Mouse (Mus musculus) forebrain, embryonic 14.5 days (tissue): Measurements from ENCODE around the gene Dglucy. TPM values are rescaled to one million over a fixed set of nuclear protein-coding genes. Genes with fewer than 3 reads are reported as not detected.

Experiments
- ATAC-seq: fragments of 200-750 bp; cut with Nextera tagmentation; 2 replicates; pipeline ENCODE4 v1.8.0; 2017; ENCODE audit warnings: mild to moderate bottlenecking, moderate library complexity
- DNase-seq: peaks from one replicate; pipeline ENCODE4 v3.0.0-alpha.2; 2015; ENCODE audit warnings: low spot score
- H3K27ac ChIP-seq: fragments of 300-500 bp; sonication (generic); 2 replicates; pipeline ENCODE4 v1.5.1; 2014; ENCODE audit warnings: low read depth, mild to moderate bottlenecking, control low read depth, low read length, moderate library complexity
- H3K27me3 ChIP-seq: fragments of 300-500 bp; sonication (generic); replicated peaks from 2 replicates; pipeline ENCODE4 v1.6.1; 2014; ENCODE audit warnings: low read length, control low read depth, mixed read lengths; ENCODE audit not compliant: control insufficient read depth, insufficient read depth
- H3K36me3 ChIP-seq: fragments of 300-500 bp; sonication (generic); 2 replicates; pipeline ENCODE4 v1.6.1; 2014; ENCODE audit warnings: low read length, control low read depth; ENCODE audit not compliant: control insufficient read depth, insufficient read depth
- H3K4me1 ChIP-seq: fragments of 300-500 bp; sonication (generic); 2 replicates; pipeline ENCODE4 v1.6.1; 2014; ENCODE audit warnings: antibody characterized with exemption, low read length, control low read depth; ENCODE audit not compliant: control insufficient read depth, insufficient read depth
- H3K4me2 ChIP-seq: fragments of 300-500 bp; sonication (generic); 2 replicates; pipeline ENCODE4 v1.6.1; 2014; ENCODE audit warnings: mild to moderate bottlenecking, control low read depth, low read length
- H3K4me3 ChIP-seq: fragments of 300-500 bp; sonication (generic); 2 replicates; pipeline ENCODE4 v1.5.1; 2014; ENCODE audit warnings: low read depth, low read length, control low read depth
- H3K9ac ChIP-seq: fragments of 300-500 bp; sonication (generic); 2 replicates; pipeline ENCODE4 v1.6.1; 2014; ENCODE audit warnings: mild to moderate bottlenecking, low read length, control low read depth, moderate library complexity
- H3K9me3 ChIP-seq: fragments of 300-500 bp; sonication (generic); replicated peaks from 2 replicates; pipeline ENCODE4 v1.6.1; 2016; ENCODE audit warnings: low read length, control low read depth, mixed read lengths; ENCODE audit not compliant: control insufficient read depth
- WGBS: fragments of 180-500 bp; shearing (Covaris S2); extraction: QIAGEN DNeasy Blood & Tissue Kit; methylation state at CpG from one replicate; pipeline ENCODE4 v1.1.7; 2014; 5-methylcytosine and 5-hydroxymethylcytosine counted together
- polyA plus RNA-seq: library from polyadenylated mRNA; unstranded; fragments of >200 nt; fragmentation: Nextera tagmentation; extraction: Ambion mirVana; gene quantifications from 2 replicates; pipeline ENCODE4 v1.2.1, GENCODE M21; 2014

Gene Dglucy
- polyA plus RNA-seq, 1 experiment from 2014 or later, result 2.7 TPM

DNA sequence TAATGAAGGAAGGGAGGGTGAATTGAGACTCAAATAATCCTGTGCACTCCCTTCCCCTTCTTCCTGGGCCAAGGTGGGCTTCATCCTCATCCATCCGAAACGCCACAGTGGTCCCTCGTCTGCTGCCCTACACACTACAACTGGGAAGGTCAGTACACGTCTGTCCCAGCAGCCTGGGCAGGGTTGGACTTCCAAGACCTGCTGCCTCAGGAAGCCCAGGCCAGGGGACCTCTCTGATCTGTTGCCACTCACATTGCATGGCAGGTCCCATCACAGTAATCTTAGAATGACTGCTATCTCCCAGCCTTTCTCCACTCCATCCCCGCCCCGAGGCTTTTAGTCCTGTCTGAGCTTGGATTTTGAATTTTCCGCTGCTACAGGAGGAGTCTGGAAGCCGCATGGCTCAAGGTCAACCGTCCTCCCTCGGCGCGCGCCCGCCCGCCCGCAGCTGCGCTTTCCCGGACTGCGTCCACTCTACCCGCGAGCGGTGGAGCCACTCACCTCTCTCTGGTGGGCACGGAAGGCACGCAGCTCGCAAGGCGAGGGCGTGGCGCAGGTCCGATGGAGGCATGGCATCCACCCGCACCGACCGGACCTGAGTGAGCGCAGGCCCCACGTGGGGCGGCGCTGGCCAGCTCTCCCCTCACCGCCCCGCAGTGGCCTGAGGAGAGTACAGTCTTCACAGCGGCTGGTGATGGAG lies 128.9 kb downstream of the Dglucy start, which contains the start of gene Gpr68:
TSS of gene Gpr68 (minus strand) at position 601 of the 700 bp plus-strand sequence.
- DNase-seq (peak; percentile 32), ATAC-seq (peak; percentile 64)
- 3% methylated on average over 39 of the region's 39 CpGs for WGBS
- Histone ChIP-seq H3K4me1 (peaks cover 6% of the 10 kb centered on the region), H3K36me3 (peaks cover 21% of the 10 kb centered on the region), H3K9me3 (no peaks in the 10 kb centered on the region), H3K27ac (no peak within 1 kb of the TSS), H3K4me3 (peak within 1 kb of the TSS; percentile 38), H3K4me2 (peak within 1 kb of the TSS; percentile 87), H3K27me3 (no peaks in the 10 kb centered on the region), H3K9ac (peak within 1 kb of the TSS; percentile 61)

GRCm38 (mm10) chr12:100908298-100909034 lies 129.6 kb downstream of the Dglucy start:
- DNase-seq (no peak), ATAC-seq (no peak)
- 23% methylated on average over 9 of the region's 10 CpGs for WGBS
- peak overlapping the region; percentile 87 for H3K4me2 ChIP-seq
- peak overlapping the region; percentile 61 for H3K9ac ChIP-seq
- no peaks in the 10 kb centered on the region for H3K9me3 ChIP-seq
- no peaks in the 10 kb centered on the region for H3K27me3 ChIP-seq
- peak overlapping the region; percentile 38 for H3K4me3 ChIP-seq
- peaks cover 6% of the 10 kb centered on the region for H3K4me1 ChIP-seq
- H3K27ac ChIP-seq, result no peak overlapping the region
- H3K36me3 ChIP-seq, result peaks cover 28% of the 10 kb centered on the region

GRCm38 (mm10) chr12:100909765-100910164 lies 130.9 kb downstream of the Dglucy start:
- Histone ChIP-seq H3K4me1 (peaks cover 6% of the 10 kb centered on the region), H3K4me3 (no peak overlapping the region), H3K36me3 (peaks cover 39% of the 10 kb centered on the region), H3K9me3 (no peaks in the 10 kb centered on the region), H3K9ac (no peak overlapping the region), H3K4me2 (no peak overlapping the region), H3K27me3 (no peaks in the 10 kb centered on the region), H3K27ac (no peak overlapping the region)
- 65% methylated on average over 6 of the region's 6 CpGs for WGBS
- no peak for ATAC-seq
- no peak for DNase-seq

DNA sequence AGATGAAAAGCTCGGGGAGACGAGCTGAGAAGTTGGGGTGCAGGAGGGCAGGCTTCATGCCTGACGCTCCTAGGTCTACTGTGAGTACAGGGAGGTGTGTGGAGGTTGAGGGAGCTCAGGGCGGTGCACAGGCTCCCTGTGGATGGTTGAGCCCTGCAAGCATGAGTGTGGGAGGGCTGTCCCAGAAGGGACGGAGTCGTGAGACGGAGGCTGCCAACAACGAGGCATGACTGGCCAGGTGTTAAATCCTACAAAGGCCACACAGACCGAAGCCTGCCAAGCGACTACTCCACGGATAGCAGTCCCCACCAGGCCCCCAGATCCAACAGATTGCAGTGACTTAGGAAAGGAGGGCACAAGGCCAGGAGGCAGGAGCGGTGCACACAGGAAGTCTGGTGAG lies 131.9 kb downstream of the Dglucy start:
- peak; percentile 28 for DNase-seq
- H3K4me3 ChIP-seq, result no peak overlapping the region
- H3K4me1 ChIP-seq, result peaks cover 6% of the 10 kb centered on the region
- H3K27ac ChIP-seq, result no peak overlapping the region
- H3K27me3 ChIP-seq, result no peaks in the 10 kb centered on the region
- peak; percentile 42; the same call in 1 of the 2 replicates for ATAC-seq
- peaks cover 47% of the 10 kb centered on the region for H3K36me3 ChIP-seq
- H3K9me3 ChIP-seq, result no peaks in the 10 kb centered on the region
- WGBS, result 79% methylated on average over 12 of the region's 12 CpGs
- H3K4me2 ChIP-seq, result no peak overlapping the region
- no peak overlapping the region for H3K9ac ChIP-seq

- no peaks in the 10 kb centered on the region for H3K4me1 ChIP-seq
- DNase-seq (no peak), ATAC-seq (no peak)
- H3K27me3 ChIP-seq, result no peaks in the 10 kb centered on the region
- no peak overlapping the region for H3K27ac ChIP-seq
- H3K9ac ChIP-seq, result no peak overlapping the region
- 91% methylated on average over 15 of the region's 15 CpGs for WGBS
- no peak overlapping the region for H3K4me2 ChIP-seq
- no peaks in the 10 kb centered on the region for H3K9me3 ChIP-seq
- H3K36me3 ChIP-seq, result peaks cover 78% of the 10 kb centered on the region
- no peak overlapping the region for H3K4me3 ChIP-seq
Observed at GRCm38 (mm10) chr12:100924646-100925339, 145.9 kb downstream of the Dglucy start.

- no peak overlapping the region for H3K4me2 ChIP-seq
- DNase-seq (peak; percentile 93), ATAC-seq (peak; percentile 61; the same call in 1 of the 2 replicates)
- no peaks in the 10 kb centered on the region for H3K4me1 ChIP-seq
- H3K36me3 ChIP-seq, result peaks cover 78% of the 10 kb centered on the region
- H3K9ac ChIP-seq, result no peak overlapping the region
- H3K9me3 ChIP-seq, result no peaks in the 10 kb centered on the region
- no peak overlapping the region for H3K4me3 ChIP-seq
- no peaks in the 10 kb centered on the region for H3K27me3 ChIP-seq
- 68% methylated on average over 14 of the region's 14 CpGs for WGBS
- no peak overlapping the region for H3K27ac ChIP-seq
Observed at GRCm38 (mm10) chr12:100925644-100926619, 147.1 kb downstream of the Dglucy start.

- H3K4me3 ChIP-seq, result no peak overlapping the region
- no peak for DNase-seq
- 95% methylated on average over 9 of the region's 9 CpGs for WGBS
- no peaks in the 10 kb centered on the region for H3K9me3 ChIP-seq
- no peak for ATAC-seq
- peaks cover 76% of the 10 kb centered on the region for H3K36me3 ChIP-seq
- no peaks in the 10 kb centered on the region for H3K4me1 ChIP-seq
- H3K27ac ChIP-seq, result no peak overlapping the region
- no peak overlapping the region for H3K9ac ChIP-seq
- no peak overlapping the region for H3K4me2 ChIP-seq
- no peaks in the 10 kb centered on the region for H3K27me3 ChIP-seq
Observed at GRCm38 (mm10) chr12:100928286-100928685, 149.4 kb downstream of the Dglucy start.

GRCm38 (mm10) chr12:100931653-100932052 lies 152.8 kb downstream of the Dglucy start:
- DNase-seq (no peak), ATAC-seq (no peak)
- 96% methylated on average over 14 of the region's 14 CpGs for WGBS
- H3K4me3 ChIP-seq, result no peak overlapping the region
- H3K4me1 ChIP-seq, result no peaks in the 10 kb centered on the region
- H3K27me3 ChIP-seq, result no peaks in the 10 kb centered on the region
- peaks cover 84% of the 10 kb centered on the region for H3K36me3 ChIP-seq
- no peak overlapping the region for H3K4me2 ChIP-seq
- no peak overlapping the region for H3K9ac ChIP-seq
- H3K9me3 ChIP-seq, result no peaks in the 10 kb centered on the region
- no peak overlapping the region for H3K27ac ChIP-seq
